Mouse (Mus musculus): ENCODE data around the gene 4930447F04Rik. TPM values are rescaled to one million over a fixed set of nuclear protein-coding genes. Genes with fewer than 3 reads are reported as not detected.

Gene 4930447F04Rik
- not detected in 2 replicates for polyA plus RNA-seq (2016; fragmentation: Nextera tagmentation; extraction: Ambion mirVana)

GRCm38 (mm10) chrX:66304124-66304523 lies at the start of gene 4930447F04Rik:
4930447F04Rik (minus strand) TSS chrX:66304224.
- H3K4me3 ChIP-seq = no peak within 1 kb of the TSS

More at GRCm38 (mm10) chrX:66304124-66304523, at the start of gene 4930447F04Rik:
- H3K27ac ChIP-seq = no peak within 1 kb of the TSS
- H3K4me1 ChIP-seq = no peaks in the 10 kb centered on the region
- 88% methylated on average over 1 of the region's 1 CpGs for WGBS
- DNase-seq (ENCODE audit: extremely low spot score, low spot score) = no peak
- no peaks in the 10 kb centered on the region for H3K27me3 ChIP-seq (ENCODE audit: poor library complexity, severe bottlenecking)
- H3K9me3 ChIP-seq = no peaks in the 10 kb centered on the region
- no peaks in the 10 kb centered on the region for H3K36me3 ChIP-seq (replicated peaks)
